8 mouse cellular contexts compared by ENCODE assay signal in the genomic region with DNA sequence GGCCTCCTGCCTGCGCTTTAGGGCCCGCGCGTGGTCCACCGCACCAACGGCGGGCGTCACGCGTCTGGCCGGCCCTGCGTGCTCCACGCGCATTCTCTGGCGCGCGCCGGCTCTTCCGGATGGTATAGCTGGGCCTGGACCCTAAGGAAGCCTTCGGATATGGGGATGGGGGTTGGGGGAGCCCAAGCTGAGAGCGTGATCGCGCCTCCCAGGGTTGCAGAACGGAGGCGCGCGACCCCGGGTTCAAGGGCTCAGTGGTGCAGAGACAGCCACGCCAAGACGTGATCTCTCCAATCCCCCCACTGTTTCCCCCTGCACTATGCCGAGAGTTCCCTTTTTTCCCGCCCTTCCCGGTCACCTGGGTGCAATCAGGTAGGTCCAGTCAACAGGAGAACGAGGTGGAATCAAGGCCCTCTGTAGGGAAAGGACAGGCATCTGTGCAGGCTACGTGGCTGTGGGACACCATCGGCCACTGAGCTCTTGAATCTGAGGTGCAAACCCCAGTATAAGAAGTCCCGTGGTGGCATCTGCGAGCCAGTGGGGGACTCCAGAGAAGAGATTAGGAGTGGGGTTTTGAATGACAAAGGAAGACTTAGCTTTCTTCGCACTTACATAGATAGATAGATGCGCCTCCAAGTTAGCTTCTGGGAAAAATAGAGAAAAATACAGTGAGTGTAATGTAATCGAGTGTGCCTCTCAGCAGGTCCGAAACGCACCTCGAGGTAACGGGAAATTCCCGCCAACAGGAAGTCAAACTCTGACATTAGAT. TPM values are rescaled to one million over a fixed set of nuclear protein-coding genes. Genes with fewer than 3 reads are reported as not detected.
A peak's percentile ranks its signal among the peaks of the same experiment; 100 is the strongest.
DNase-seq lines count a peak whose midpoint lies in the region; TF ChIP-seq lines count a peak whose summit lies in the region.

No protein-coding gene starts in this region.

- H3K79me2 ChIP-seq in myocyte (ENCODE audit: control insufficient read depth, insufficient read depth): peaks cover 55% of the 10 kb centered on the region

- peak overlapping the region; percentile 96 for H3K4me2 ChIP-seq in myocyte (ENCODE audit: low read depth)

- H3K4me3 ChIP-seq in bone marrow, adult 2 months (replicated peaks; ENCODE audit: control insufficient read depth, low read depth, low read length): peak overlapping the region; percentile 78
- peak overlapping the region; percentile 94 for H3K4me3 ChIP-seq in myocyte

- H3K27me3 ChIP-seq in myocyte (ENCODE audit: control insufficient read depth, insufficient read depth, insufficient read length): no peaks in the 10 kb centered on the region

- under 1% methylated on average over 46 of the region's 46 CpGs for WGBS in bone marrow, adult 2 months

- peak overlapping the region; percentile 48; the same call in 1 of the 2 replicates for H3K27ac ChIP-seq in bone marrow, adult 2 months (ENCODE audit: control insufficient read depth, insufficient read depth, low read depth, low read length, poor library complexity)

- DNase-seq in frontal cortex, postnatal 36 days (ENCODE audit: low spot score in 2 of 2): peak; percentile 19 to 29
- no peak for DNase-seq in frontal cortex, postnatal 10 days (ENCODE audit: low spot score in 2 of 2)
- DNase-seq in 416B (ENCODE audit: low read depth): peak; percentile 43
- DNase-seq in forelimb bud, embryonic 11.5 days (ENCODE audit: low read depth, low spot score): peak; percentile 27
- DNase-seq in left cerebral cortex, postnatal 4 days: peak; percentile 41
- DNase-seq in Muller cell, postnatal 12 days (ENCODE audit: inconsistent ontology term): no peak

- peak overlapping the region; percentile 96 for H3ac ChIP-seq in myocyte (ENCODE audit: control insufficient read depth, insufficient read length)

- TF ChIP-seq POLR2A in bone marrow, adult 2 months (IDR thresholded peaks at IDR 0.05; ENCODE audit: borderline replicate concordance, control insufficient read depth, low read depth, low read length): no peak
- TF ChIP-seq POLR2A in myocyte (IDR thresholded peaks at IDR 0.05; ENCODE audit: insufficient read length, low read depth): no peak

- intact Hi-C loops in left cerebral cortex, postnatal 4 days (cut with DNase I): no loop called here

- no peaks in the 10 kb centered on the region for H3K36me3 ChIP-seq in myocyte (ENCODE audit: control insufficient read depth, insufficient read depth)

- no peak for TF ChIP-seq CTCF in bone marrow, adult 2 months (IDR thresholded peaks at IDR 0.05; ENCODE audit: control insufficient read depth, insufficient read depth, low read length)

- peaks cover 3% of the 10 kb centered on the region; the same call in 1 of the 2 replicates for H3K4me1 ChIP-seq in bone marrow, adult 2 months (ENCODE audit: control insufficient read depth, insufficient read depth, low read length)

TF ChIP-seq in myocyte, 11 proteins besides CTCF, POLR2A, EP300 and RAD21:
- no peak for TF ChIP-seq TCF12 (IDR thresholded peaks at IDR 0.05; ENCODE audit: insufficient read depth, poor library complexity, severe bottlenecking)
- no peak for TF ChIP-seq POLR2AphosphoS2 (IDR thresholded peaks at IDR 0.05; ENCODE audit: insufficient read length, low read depth)
- no peak for TF ChIP-seq MYOD1 (IDR thresholded peaks at IDR 0.05; ENCODE audit: control insufficient read depth in 1 of 3, insufficient read length in 2 of 3, low read depth in 2 of 3)
- no peak for TF ChIP-seq USF1 (IDR thresholded peaks at IDR 0.05; ENCODE audit: low read depth)
- no peak for TF ChIP-seq TCF3 (IDR thresholded peaks at IDR 0.05; ENCODE audit: insufficient read length, low read depth)
- no peak for TF ChIP-seq MYOG (IDR thresholded peaks at IDR 0.05; ENCODE audit: control insufficient read depth in 1 of 3, insufficient read depth in 1 of 3, insufficient read length in 2 of 3, low read depth in 2 of 3)
- no peak for TF ChIP-seq REST (IDR thresholded peaks at IDR 0.05; ENCODE audit: insufficient read depth, insufficient read length)
- TF ChIP-seq SRF (IDR thresholded peaks at IDR 0.05; ENCODE audit: control insufficient read depth, insufficient read length, low read depth): no peak
- no peak for TF ChIP-seq CEBPB (IDR thresholded peaks at IDR 0.05; ENCODE audit: insufficient read depth, poor library complexity, severe bottlenecking)
- TF ChIP-seq MAX (IDR thresholded peaks at IDR 0.05; ENCODE audit: low read depth): no peak
- TF ChIP-seq E2F4 (IDR thresholded peaks at IDR 0.05; ENCODE audit: insufficient read depth): no peak

RNA-seq across cellular contexts. Expression of a gene that starts 0.6 kb away (rescaled TPM):
- 29.5 and 38.1 TPM in 2 replicates for polyA plus RNA-seq in bone marrow, adult 2 months (2011; ENCODE audit: insufficient read depth, insufficient read length, low replicate concordance, missing spikeins)
- 10 to 100 TPM; 53.1 to 56.4 TPM for total RNA-seq in left cerebral cortex, postnatal 4 days (2021)
- polyA plus RNA-seq in myocyte (2012; fragmentation: generic; extraction: Trizol): 52.2 TPM

RNA-seq across cellular contexts. Expression of a gene that starts 9.1 kb away (rescaled TPM):
- 75.4 and 128 TPM in 2 replicates for polyA plus RNA-seq in bone marrow, adult 2 months (2011; ENCODE audit: insufficient read depth, insufficient read length, low replicate concordance, missing spikeins)
- 100 to 1,000 TPM; 124 to 130 TPM for total RNA-seq in left cerebral cortex, postnatal 4 days (2021)
- 264 TPM for polyA plus RNA-seq in myocyte (2012; fragmentation: generic; extraction: Trizol)

RNA-seq across cellular contexts. Expression of a gene that starts 47.1 kb away (rescaled TPM):
- 79.8 and 90.9 TPM in 2 replicates for polyA plus RNA-seq in bone marrow, adult 2 months (2011; ENCODE audit: insufficient read depth, insufficient read length, low replicate concordance, missing spikeins)
- 100 to 1,000 TPM; 228 to 243 TPM for total RNA-seq in left cerebral cortex, postnatal 4 days (2021)
- 1,961 TPM for polyA plus RNA-seq in myocyte (2012; fragmentation: generic; extraction: Trizol)

Comparison
In these comparisons a context has a peak if more than half of its experiments do, and no peak if none do; other contexts are left out.
1. DNase-seq: peak in frontal cortex, postnatal 36 days (2 of 2), 416B (single experiment), forelimb bud, embryonic 11.5 days (single experiment) and left cerebral cortex, postnatal 4 days (single experiment); none in frontal cortex, postnatal 10 days (0 of 2) and Muller cell, postnatal 12 days (single experiment).
2. RNA of a gene that starts 47.1 kb away (polyA plus RNA-seq): 1,961 TPM in myocyte (single experiment); 79.8 to 90.9 TPM in bone marrow, adult 2 months; every median in the first group is over 10 times any median in the second.